Mouse (Mus musculus): ENCODE measurements around the gene Dr1. TPM values are rescaled to one million over a fixed set of nuclear protein-coding genes. Genes with fewer than 3 reads are reported as not detected.
"Not testable (repeated sequence)": the region's sequence is repeated elsewhere in the genome, so short reads cannot be mapped to it uniquely, and the experiment has no call there.

The Dr1 gene
- total RNA-seq (2021), result 10 to 100 TPM; 38.5 to 39.7 TPM
- long read RNA-seq, experiment 1, transcript Dr1-201 (3 exons, 3,085 nt), result major isoform, 45 of 48 reads
- long read RNA-seq, experiment 1, partial matches to known transcripts, result 0 of 48 reads
- long read RNA-seq, experiment 1, other reads (novel, unspliced or antisense), result 3 of 48 reads
- long read RNA-seq, experiment 2, transcript Dr1-201 (3 exons, 3,085 nt), result major isoform, 46 of 46 reads
- long read RNA-seq, experiment 2, partial matches to known transcripts, result 0 of 46 reads
- long read RNA-seq, experiment 2, other reads (novel, unspliced or antisense), result 0 of 46 reads

DNA sequence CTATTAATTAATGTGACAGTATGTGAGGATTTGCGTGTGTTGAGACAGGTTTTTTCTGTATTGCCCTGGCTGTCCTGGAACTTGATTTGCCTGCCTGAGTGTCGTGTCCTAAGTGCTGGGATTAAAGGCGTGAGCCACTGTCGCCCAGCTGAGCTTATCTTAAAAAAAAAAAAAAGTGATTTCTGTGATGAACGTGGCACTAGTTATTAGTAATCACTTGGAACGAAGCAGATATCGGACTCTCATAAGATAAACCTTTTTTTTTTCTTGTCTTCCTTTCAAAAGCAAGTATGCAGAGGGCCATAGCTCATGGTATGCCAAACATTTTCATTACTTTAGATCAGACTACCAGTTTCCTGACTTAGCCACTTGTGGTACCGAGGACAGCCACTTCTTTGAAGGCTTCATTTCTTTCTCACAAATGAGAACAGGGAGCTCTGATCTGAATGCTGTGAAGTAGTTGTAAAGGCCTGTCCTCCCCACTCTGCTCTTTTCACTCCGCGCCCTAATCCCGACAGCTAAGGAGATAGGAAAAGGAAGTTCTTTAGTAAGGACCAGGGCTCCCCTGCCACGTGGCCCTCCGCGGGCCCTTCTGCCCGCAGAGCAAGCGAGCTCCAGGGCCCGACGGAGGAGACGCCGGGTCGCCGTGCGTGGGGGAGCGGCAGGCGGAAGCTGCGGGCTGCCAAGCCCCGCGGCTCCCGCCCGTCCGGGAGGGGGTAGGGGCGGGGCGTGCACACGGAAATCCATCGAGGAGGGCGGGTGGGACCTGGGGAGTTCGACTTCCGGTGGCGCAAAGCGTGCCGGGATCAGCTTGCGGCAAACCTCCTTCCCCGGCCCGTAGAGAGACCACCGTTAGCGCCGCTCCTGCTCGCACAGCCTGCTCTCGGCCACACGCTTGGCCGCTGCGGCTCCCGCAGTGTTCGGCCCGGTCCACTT, at the start of gene Dr1:
TSS of gene Dr1 (plus strand) at position 771 of the 936 bp plus-strand sequence.
- peak; percentile 78 to 85 for DNase-seq (ENCODE audit: low spot score in 2 of 2)
- intact Hi-C loops (cut with DNase I), result loop anchor here (2.0 kb wide), 1 partner anchor 44 kb away; the partner anchor contains the start of gene Pigg

DNA sequence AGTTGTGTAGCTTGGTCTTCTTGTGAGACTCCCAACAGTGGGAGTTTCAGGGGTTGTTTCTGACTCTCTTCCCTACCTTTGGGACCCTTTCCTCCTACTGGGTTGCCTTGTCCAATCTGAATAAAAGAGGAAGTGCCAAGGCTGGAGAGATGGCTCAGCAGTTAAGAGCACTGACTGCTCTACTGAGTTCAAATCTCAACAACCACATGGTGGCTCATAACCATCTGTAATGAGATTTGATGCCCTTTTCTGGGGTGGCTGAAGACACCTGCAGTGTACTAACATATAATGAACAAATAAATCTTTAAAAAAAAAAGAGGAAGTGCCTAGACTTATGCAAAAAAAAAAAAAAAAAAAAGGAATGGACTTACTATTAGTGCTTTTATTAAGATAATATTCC, 44.6 kb upstream of the Dr1 start:
- intact Hi-C loops (cut with DNase I), result no loop called here
- no peak for DNase-seq (ENCODE audit: low spot score in 2 of 2)

DNA sequence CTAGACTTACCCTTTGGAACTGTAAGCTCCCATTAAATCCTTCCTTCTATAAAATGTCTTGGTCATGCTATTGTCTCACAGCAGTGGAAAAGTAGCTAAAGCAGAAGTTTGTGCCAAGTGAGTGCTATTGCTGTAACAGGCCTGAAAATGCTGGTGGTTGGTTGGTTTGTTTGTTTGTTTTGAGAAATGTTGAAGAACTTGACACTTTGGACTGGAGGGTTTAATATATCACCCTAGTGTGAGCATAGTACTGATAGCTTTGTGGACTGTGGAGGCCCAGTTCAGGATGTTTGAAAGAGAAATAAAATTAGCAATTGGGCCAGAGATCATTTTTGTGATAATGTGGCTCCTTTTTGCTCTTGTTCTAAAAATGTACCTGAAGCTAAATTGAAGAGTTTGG, 42.5 kb upstream of the Dr1 start:
- no peak for DNase-seq (ENCODE audit: low spot score in 2 of 2)
- intact Hi-C loops (cut with DNase I), result no loop called here

DNA sequence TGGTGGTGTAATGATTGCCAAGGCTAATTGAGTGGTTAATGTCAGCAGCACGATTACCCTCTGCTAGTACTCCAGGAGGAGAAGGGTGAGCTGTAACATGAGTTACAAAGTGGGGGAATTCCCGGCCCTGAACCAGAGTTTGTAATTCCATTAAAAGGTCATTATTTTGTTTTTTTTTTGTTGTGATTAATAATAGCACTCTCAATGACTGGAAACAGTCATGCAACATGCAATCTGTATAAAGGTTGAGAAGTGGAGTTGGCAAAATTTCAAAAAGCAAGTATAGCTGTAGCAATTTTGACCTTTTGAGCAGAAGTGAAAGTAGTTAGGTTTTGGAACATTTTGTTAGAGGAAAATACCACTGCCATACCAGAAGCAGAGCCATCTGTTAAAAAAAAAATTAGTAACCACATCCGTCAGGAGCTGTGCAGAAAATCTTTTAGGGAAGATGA, 22.4 kb upstream of the Dr1 start:
- intact Hi-C loops (cut with DNase I), result no loop called here
- DNase-seq (ENCODE audit: low spot score in 2 of 2), result peak in 1 of 2 experiments; percentile 5

DNA sequence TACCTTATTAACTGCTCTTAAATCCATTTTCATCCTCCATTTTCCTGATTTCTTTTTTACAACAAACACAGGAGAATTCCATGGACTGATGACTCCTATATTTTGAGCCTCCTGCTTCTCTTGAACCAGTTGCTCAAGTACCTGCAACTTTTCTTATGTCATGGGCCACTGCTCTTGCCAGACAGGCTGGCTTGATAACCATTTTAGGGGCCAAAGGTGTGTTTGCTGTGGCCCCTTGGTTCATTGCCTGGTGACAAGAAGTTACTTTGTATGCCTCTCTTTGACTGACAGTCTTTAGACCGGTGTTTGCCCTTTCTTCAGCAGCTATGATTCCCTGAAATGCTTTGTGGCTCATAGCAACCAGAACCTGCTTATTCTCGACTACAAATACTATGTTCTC, 18.7 kb upstream of the Dr1 start:
- intact Hi-C loops (cut with DNase I), result no loop called here
- no peak for DNase-seq (ENCODE audit: low spot score in 2 of 2)

DNA sequence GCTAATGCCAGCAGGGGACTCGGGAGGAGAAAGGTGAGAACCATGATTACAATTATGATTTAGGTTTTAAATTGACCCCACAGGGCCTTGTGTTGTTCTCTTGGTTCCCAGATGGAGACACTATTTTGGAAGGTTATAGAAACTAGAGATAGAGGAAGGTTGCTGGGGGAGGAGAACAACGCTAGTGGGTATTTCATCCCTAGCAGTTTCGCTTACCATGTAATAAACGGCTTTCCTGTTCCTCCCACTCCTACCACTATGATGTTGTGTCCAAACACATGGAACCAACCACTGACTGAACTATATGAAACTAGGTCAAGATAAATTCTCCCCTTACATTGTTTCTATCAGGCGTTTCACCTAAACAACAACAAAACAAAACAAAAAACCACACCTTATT, 13.4 kb upstream of the Dr1 start:
- no peak for DNase-seq (ENCODE audit: low spot score in 2 of 2)
- intact Hi-C loops (cut with DNase I), result no loop called here

DNA sequence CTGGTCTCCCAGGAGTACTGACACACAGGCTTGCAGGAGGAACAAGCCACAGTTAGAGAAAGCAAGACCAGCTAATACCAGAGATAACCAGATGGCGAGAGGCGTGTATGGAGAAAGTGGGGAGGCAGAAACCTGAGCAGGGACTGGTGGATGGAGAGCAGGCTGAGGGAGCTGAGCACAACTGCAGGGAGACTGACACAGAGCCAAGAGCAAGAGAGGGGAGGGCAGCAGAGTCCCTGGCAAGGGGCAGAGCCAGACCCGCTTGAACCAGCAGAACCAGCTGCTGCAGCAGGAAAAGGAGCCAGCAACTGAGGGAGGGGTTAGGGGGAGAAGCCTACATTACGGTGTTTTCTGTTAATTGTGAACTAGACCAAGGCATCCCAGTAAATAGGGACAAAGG, 6.0 kb upstream of the Dr1 start:
- intact Hi-C loops (cut with DNase I), result no loop called here
- peak; percentile 10 to 51 for DNase-seq (ENCODE audit: low spot score in 2 of 2)

DNA sequence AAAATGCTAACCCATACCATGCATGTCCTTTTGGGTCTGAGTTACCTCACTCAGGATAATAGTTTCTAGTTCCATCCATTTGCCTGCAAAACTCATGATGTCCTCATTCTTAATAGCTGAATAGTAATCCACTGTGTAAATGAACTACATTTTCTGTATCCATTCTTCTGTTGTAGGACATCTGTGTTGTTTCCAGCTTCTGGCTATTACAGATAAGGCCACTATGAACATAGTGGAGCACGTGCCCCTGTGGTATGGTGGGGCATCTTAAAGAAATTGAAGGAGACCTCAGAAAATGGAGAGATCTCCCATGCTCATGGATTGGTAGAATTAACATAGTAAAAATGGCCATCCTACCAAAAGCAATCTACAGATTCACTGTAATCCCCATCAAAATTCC, 4.9 kb upstream of the Dr1 start:
- DNase-seq (ENCODE audit: low spot score in 2 of 2); intact Hi-C loops (cut with DNase I): not testable (repeated sequence)

DNA sequence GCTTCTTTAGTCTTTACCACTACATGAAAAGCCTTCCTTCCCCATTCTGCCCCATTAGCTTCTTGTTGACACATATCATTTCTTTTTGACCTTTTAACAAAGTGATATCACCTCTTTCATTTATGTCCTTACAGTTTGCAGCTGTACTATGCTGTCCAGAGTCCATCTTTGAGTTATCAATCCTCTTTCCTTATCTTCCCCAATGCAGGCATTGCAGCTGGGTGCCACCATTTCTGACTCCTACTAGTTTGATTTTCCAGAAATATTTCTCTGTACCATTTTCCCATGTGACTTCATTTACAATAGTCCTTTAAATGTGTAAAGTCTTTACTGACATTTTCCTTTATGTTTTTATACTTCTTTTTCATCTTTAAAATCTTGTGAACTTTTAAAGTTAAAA, 1.7 kb upstream of the Dr1 start:
- DNase-seq (ENCODE audit: low spot score in 2 of 2), result no peak
- intact Hi-C loops (cut with DNase I), result no loop called here

DNA sequence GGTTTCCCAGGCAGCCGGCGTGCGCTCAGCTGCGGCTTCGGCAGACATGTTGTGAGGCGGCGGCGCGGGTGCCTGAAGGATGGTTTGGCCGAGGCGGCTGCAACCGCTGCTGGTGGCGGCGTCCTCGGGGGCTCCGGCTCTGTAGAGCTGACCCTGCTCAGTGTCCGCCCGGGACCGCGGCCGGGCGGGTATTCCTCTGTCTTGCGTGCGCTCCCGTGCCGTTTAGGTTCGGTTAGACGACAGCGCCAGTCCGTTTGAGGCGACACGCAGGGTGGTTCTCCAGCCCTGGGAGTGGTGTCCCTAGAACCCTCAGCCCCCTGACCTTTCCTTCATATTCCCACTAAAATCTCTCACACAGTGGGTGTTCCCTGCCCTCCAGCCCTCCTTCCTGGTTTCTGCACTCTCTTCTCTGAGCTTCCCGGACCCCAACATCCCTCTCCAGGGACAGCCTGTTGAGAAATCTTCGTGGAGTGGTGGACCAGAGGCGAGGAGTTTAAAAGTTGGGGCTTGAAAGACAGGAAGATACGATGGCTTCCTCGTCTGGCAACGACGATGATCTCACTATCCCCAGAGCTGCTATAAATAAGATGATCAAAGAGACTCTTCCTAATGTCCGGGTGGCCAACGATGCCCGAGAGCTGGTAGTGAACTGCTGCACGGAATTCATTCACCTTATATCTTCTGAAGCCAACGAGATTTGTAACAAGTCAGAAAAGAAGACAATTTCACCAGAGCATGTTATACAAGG, 540 bp downstream of the Dr1 start:
- intact Hi-C loops (cut with DNase I), result loop anchor here (2.0 kb wide), 1 partner anchor 44 kb away; the partner anchor contains the start of gene Pigg
- no peak for DNase-seq (ENCODE audit: low spot score in 2 of 2)

DNA sequence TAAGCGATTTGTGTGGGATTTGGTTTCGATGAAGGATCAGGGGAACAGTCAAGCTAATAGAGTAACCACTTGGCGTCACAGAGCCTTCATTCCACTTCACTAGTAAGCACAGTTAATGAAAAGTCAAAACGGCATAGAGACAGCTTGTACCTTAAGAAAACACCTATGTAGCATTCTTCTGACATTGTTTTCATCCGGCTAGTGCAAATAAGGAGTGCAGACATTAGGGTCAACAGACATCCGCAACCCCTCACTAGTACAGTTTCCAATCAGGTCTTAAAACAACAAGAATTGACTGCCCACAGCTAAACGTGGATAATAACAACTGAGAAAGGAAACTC, 1.1 kb downstream of the Dr1 start:
- no peak for DNase-seq (ENCODE audit: low spot score in 2 of 2)
- intact Hi-C loops (cut with DNase I), result loop anchor here (2.0 kb wide), 1 partner anchor 43 kb away; the partner anchor contains the start of gene Pigg

DNA sequence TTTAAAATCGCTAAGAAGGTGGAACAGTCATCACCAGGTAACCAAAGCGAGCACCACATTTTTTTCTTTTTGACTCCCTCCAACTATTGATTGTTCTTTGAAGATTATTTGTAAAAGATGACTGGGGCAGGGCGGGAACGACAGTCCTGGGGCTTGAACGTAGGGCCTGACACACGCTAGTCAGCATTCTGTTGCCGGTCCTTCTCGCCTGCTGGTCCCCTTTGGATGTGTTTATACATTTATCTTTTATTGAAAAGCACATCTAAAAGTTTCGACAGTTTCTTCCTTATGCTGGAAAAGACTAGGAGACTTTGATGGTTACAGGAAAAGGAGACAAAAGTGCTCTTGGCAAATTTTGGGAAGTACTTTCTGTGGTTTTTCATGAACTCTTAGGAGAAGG, 1.7 kb downstream of the Dr1 start:
- intact Hi-C loops (cut with DNase I), result no loop called here
- DNase-seq (ENCODE audit: low spot score in 2 of 2), result no peak

DNA sequence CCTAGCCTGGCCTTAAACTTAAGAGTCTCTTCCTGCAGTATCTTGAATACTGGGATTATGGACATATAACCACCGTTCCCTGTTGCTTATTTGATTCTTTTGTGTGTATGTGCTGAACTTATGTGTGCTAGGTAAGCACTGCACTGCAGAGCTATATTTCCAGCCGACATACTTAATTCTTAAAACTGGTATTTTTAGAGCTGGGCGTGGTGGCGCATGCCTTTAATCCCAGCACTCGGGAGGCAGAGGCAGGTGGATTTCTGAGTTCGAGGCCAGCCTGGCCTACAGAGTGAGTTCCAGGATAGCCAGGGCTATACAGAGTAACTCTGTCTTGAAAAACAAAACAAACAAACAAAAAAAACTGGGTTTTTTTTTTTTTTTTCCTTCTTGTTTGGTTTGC, 2.6 kb downstream of the Dr1 start:
- DNase-seq (ENCODE audit: low spot score in 2 of 2); intact Hi-C loops (cut with DNase I): not testable (repeated sequence)

DNA sequence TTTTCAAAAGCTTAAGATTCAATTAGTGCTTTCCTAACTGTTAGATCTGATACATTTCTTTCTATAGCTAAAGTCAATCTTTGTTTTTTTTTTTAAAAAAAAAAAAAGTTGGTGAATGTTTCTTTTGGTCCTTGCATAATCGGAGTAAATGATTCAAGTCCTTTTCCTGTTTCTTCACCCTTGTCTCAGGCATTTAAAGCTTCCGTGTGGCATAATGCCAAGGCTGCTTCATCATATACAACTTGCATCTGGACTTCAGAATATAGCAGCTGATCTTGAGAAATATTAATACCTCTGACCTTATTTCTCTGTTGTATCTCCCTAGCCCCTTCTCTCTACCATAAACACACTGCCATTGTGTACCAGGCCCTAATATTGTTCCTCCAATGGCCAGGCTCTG, 18.3 kb downstream of the Dr1 start:
- no peak for DNase-seq (ENCODE audit: low spot score in 2 of 2)
- intact Hi-C loops (cut with DNase I), result no loop called here

DNA sequence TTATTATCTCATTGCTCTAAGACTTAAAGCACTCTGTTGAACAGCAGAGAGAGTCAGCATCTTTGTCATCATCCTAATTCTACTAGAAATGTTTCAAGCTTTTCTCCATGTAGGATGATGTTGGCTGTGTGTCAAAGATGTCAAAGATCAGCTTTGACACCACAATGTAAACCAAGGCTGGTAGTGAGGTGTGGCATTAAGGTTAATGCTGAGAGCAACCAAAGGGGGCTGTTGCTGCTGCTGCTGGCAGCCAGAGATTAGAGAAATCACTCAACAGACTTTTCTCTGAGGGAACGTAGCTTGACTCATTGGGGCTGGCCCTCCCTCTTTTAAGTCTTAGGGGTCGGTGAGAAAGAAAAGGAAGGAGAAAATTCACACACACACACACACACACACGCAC, 32.9 kb downstream of the Dr1 start:
- intact Hi-C loops (cut with DNase I), result no loop called here
- no peak for DNase-seq (ENCODE audit: low spot score in 2 of 2)

DNA sequence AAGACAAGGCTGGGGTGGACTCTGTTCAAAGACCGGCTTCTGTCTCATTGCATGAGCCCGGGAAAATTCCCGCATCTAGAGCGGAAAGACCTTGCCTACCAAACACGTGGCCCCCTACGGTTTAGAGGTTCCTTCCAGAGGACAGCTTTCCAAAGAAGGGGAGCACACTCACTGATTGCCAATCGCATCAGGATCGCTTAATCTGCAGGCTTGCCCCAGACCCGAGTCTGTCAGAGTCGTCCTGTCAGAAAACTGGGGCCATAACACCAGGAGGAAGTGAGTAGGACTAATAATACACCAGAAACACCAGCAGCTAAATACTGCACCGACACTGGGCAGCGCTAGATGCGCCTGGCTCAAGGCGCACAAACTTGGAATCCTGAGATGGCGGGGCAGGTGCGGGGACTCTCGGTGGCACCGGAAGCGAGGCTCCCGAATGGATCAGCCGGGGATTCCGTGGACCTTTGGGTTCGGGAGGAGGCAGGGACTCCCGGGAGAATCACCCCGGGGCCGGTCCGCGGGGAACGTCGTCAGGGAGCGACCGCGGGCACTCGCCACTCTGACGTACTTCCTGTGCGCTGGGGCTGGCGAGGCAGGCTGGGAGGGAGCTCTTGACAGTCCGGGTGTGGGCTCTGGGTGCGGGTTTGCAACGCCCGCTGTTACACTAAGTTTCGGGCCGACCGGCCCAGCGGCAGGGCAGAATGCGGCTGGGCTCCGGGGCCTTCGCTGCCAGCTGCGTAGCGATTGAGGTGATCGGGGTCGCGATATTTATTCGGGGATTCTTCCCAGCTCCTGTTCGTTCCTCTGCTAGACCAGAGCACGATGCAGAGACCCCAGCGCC, 43.7 kb downstream of the Dr1 start, which contains the start of gene Pigg:
TSS of gene Pigg (plus strand) at position 386 of the 841 bp plus-strand sequence.
- intact Hi-C loops (cut with DNase I), result loop anchor here (2.0 to 5.0 kb wide), 2 partner anchors 44 to 180 kb away; partner anchors contain the start of genes Ccdc18, Dr1 and Tmed5
- DNase-seq (ENCODE audit: low spot score in 2 of 2), result peak; percentile 91 to 92

DNA sequence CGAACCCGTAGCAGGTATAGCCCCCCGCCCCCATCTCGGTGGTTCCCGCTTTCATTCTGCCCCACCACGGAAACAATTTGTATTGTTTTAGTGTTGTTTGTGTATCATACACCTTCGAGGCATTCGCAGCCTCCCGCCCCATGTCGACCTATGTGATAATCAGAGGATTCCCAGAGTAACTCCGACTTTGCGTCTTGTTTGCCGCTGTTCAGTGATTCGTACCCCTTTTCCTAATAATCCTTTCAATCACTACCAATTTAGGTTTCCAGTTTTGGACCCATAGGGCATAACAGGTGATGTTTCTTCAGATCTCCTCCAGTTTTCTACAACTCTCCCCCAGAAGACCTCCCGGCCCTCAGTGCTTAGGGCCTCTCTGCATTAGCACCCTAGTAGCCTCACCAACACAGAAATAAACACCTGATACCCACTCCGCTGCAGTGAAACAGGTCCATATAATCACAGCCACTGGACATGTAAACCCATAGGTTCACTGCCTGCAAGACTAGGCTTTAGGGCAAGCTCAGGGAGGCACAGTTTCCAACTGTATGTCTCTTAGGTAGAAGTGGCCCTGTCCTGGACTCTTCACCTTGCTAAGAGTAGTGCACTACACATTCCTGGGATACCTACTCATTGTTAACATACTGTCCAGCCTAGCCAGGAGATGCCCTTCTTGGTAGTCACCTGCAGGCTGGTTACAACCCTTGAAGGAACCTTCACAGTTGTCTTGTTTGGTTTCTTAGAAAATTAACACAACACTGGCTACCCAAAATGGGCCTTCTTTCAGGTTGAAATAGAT, 44.6 kb downstream of the Dr1 start:
- intact Hi-C loops (cut with DNase I), result loop anchor here (2.0 to 5.0 kb wide), 2 partner anchors 44 to 181 kb away; partner anchors contain the start of genes Ccdc18, Dr1 and Tmed5
- no peak for DNase-seq (ENCODE audit: low spot score in 2 of 2)

Measured in left cerebral cortex, postnatal 14 days (tissue).